Mouse (Mus musculus) liver, adult 2 months (tissue): ENCODE data around the gene Syne2. TPM values are rescaled to one million over a fixed set of nuclear protein-coding genes. Genes with fewer than 3 reads are reported as not detected.

Experiments used
- DNase-seq: peaks from one replicate; pipeline ENCODE4 v3.0.0-alpha.2; 2011; ENCODE audit warnings: low read depth, low spot score; ENCODE audit errors: extremely low read depth
- H3K27ac ChIP-seq: fragments of 200-500 bp; replicated peaks from 2 replicates; pipeline ENCODE4 v1.5.1; 2012; ENCODE audit warnings: low read depth, mild to moderate bottlenecking, control low read depth, inconsistent platforms, low read length; ENCODE audit not compliant: insufficient read depth
- H3K27me3 ChIP-seq: fragments of 200-500 bp; 2 replicates; pipeline ENCODE4 v1.6.1; 2012; ENCODE audit warnings: mild to moderate bottlenecking, moderate library complexity, low read length, inconsistent platforms; ENCODE audit not compliant: control insufficient read depth, insufficient read depth
- H3K36me3 ChIP-seq: fragments of 200-500 bp; 2 replicates; pipeline ENCODE4 v1.6.1; 2012; ENCODE audit warnings: low read length, inconsistent platforms; ENCODE audit not compliant: control insufficient read depth, insufficient read depth
- H3K4me1 ChIP-seq: fragments of 200-500 bp; 2 replicates; pipeline ENCODE4 v1.6.1; 2011; ENCODE audit warnings: low read length; ENCODE audit not compliant: control insufficient read depth, insufficient read depth
- H3K4me3 ChIP-seq: fragments of 200-500 bp; 2 replicates; pipeline ENCODE4 v1.5.1; 2011; ENCODE audit warnings: low read depth, mild to moderate bottlenecking, control low read depth, low read length, moderate library complexity; ENCODE audit not compliant: insufficient read depth
- H3K79me2 ChIP-seq: fragments of 200-500 bp; 2 replicates; pipeline ENCODE4 v1.6.1; 2012; ENCODE audit warnings: inconsistent platforms, mild to moderate bottlenecking, low read length, moderate library complexity; ENCODE audit not compliant: control insufficient read depth, insufficient read depth
- H3K9ac ChIP-seq: fragments of 200-500 bp; 2 replicates; pipeline ENCODE4 v1.6.1; 2012; ENCODE audit warnings: low read depth, mild to moderate bottlenecking, control low read depth, inconsistent platforms, low read length
- CTCF ChIP-seq: fragments of 200-500 bp; IDR thresholded peaks from 2 replicates; pipeline ENCODE4 v1.5.1; 2011; ENCODE audit warnings: low read depth, low read length, control low read depth
- POLR2A ChIP-seq: fragments of 200-500 bp; IDR thresholded peaks from 2 replicates; pipeline ENCODE4 v1.6.1; 2011; ENCODE audit warnings: low read length, control low read depth; ENCODE audit not compliant: insufficient read depth; ENCODE audit errors: extremely low read depth
- whole genome bisulfite sequencing: fragments of 180-500 bp; shearing (Covaris S2); methylation state at CpG from one replicate; pipeline ENCODE4 v1.1.7; 2018; 5-methylcytosine and 5-hydroxymethylcytosine counted together
- polyA plus RNA-seq: library from polyadenylated mRNA; depleted of rRNA; stranded (reverse); fragments of >200 nt; gene quantifications from 2 replicates; pipeline ENCODE4 v1.2.3, GENCODE M21; 2012
- total RNA-seq: library from RNA; depleted of rRNA; stranded (reverse); fragments of >200 nt; gene quantifications from 2 replicates; pipeline ENCODE4 v1.2.3, GENCODE M21; 2014

Syne2 gene
- total and polyA plus RNA-seq, 2 experiments = 12.0 to 31.3 TPM

DNA sequence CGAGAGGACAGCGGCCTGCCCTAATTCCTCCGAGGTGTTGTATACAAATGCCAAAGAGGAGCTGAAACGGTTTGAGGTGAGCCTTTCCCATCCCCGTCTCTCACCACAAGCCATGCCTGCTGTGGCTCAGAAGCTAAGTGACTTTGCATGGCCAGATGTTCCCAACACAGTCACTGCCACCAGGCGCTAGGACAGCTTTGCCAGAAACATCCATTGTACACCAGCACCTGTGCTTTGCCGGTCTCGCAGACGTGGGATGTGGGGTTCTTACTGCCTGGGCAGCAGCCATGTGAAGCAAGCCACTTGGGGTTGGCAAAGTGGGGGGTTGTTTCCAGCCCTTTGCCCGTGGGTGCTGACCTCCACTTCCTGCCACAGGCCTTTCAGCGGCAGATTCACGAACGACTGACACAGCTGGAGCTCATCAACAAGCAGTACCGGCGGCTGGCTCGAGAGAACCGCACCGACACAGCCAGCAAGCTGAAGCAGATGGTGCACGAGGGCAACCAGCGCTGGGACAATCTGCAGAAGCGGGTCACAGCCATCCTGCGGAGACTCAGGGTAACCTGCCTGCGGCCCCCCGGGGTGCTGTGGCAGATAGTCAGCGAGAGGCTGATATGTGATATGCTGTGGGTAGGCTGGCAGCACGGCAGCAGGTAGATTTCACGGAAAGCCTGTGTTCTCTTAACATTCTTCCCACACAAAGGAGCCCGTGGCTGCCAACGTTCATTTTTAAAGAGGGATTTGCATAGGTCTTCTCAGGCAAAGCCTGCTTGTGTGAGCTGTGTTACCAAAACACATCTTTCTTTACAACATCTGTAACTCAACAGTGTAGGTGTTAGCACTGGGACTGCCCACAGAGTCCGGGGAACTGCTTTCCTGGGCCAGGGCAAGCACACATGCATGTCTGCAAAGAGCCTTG, 277.4 kb downstream of the Syne2 start:
- TF ChIP-seq POLR2A (no peak), CTCF (no peak)
- Histone ChIP-seq H3K4me3 (no peak overlapping the region), H3K36me3 (peaks cover 12% of the 10 kb centered on the region), H3K4me1 (no peaks in the 10 kb centered on the region), H3K27ac (no peak overlapping the region), H3K9ac (peak overlapping the region; percentile 25; the same call in 1 of the 2 replicates), H3K27me3 (no peaks in the 10 kb centered on the region), H3K79me2 (no peaks in the 10 kb centered on the region)
- DNase-seq = no peak
- 87% methylated on average over 30 of the region's 30 CpGs for WGBS

DNA sequence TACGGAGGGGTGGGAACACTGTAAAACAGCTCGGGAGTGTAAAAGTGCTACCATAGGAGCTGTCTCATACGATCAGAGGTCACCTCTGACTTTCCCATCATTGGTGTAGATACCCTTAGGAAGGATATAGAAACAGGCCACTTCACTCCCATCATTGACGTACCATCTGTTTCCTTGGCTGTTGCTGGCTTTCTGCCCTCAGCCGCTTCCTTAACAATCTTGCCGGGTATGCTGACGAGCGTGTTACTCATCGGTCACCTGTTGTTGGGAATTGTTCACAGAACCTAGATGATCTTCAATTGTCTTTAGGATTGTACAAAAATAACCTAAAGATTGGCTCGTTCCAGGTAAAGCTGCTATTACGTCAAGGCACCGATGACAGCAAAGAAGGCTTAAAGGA, 284.7 kb downstream of the Syne2 start:
- Histone ChIP-seq H3K27me3 (no peaks in the 10 kb centered on the region), H3K4me3 (no peak overlapping the region), H3K27ac (no peak overlapping the region), H3K4me1 (no peaks in the 10 kb centered on the region), H3K36me3 (peaks cover 24% of the 10 kb centered on the region; the same call in 1 of the 2 replicates), H3K79me2 (no peaks in the 10 kb centered on the region), H3K9ac (no peak overlapping the region)
- no peak for TF ChIP-seq CTCF
- TF ChIP-seq POLR2A = no peak
- WGBS = 94% methylated on average over 12 of the region's 12 CpGs
- DNase-seq = no peak

GRCm38 (mm10) chr12:76104596-76105351, 286.8 kb downstream of the Syne2 start:
- Histone ChIP-seq H3K4me3 (no peak overlapping the region), H3K4me1 (no peaks in the 10 kb centered on the region), H3K27me3 (no peaks in the 10 kb centered on the region), H3K79me2 (no peaks in the 10 kb centered on the region), H3K36me3 (peaks cover 31% of the 10 kb centered on the region), H3K27ac (no peak overlapping the region), H3K9ac (no peak overlapping the region)
- TF ChIP-seq CTCF (no peak), POLR2A (no peak)
- no peak for DNase-seq
- 89% methylated on average over 20 of the region's 20 CpGs for WGBS

DNA sequence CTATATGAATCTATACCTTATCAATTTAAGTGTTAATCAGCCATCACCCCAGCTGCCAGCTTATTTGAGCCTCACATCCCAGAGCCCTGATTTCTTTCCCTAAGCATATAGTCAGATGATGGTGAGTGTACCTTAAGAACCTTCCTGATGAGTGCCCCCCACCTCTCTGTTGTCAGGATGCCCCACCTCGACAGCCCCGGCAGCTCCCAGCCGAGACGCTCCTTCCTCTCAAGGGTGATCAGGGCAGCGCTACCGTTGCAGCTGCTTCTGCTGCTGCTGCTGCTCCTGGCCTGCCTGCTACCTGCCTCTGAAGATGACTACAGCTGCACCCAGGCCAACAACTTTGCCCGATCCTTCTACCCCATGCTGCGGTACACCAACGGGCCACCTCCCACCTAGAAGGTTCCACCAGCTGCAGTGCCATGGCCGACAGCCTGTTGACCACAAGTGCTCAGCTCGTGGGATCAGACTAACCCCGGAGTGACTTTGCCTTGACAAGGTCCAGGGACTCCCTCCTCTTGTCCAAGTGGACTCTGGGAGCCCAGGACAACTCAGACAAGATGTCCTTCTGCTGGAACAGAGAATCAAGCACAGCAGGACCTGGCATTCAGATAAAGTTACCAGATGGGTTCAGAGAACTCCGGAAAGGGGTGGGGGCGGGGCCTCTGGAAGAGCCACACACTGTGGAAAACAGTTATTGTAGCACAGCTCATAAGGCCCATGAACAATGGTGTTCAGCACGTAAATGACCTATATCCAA, 291.9 kb downstream of the Syne2 start:
- 92% methylated on average over 15 of the region's 15 CpGs for WGBS
- H3K79me2 ChIP-seq = no peaks in the 10 kb centered on the region
- H3K4me1 ChIP-seq = no peaks in the 10 kb centered on the region
- H3K27ac ChIP-seq = no peak overlapping the region
- no peak for TF ChIP-seq POLR2A
- H3K27me3 ChIP-seq = no peaks in the 10 kb centered on the region
- peaks cover 25% of the 10 kb centered on the region for H3K36me3 ChIP-seq
- H3K4me3 ChIP-seq = no peak overlapping the region
- DNase-seq = no peak
- H3K9ac ChIP-seq = no peak overlapping the region

DNA sequence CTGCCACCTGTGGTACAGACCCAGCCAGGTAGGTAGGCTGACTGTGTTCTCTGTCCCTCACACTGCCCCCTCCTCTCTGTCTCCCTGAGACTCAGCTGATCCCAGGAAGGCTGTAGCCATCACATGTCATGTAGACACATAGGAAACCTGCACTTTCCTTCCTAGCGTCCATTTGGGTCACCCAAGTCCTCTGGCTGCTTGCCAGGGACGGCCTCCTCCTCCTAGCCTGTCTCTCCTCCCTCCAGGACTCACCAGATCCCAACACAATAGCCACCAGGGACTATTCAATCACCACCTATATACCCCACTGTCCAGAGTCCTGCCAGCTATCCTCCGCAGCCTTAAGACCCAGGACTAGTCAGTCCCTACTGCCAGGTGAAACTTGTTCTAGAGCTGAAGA, 293.1 kb downstream of the Syne2 start:
- no peak for TF ChIP-seq CTCF
- Histone ChIP-seq H3K79me2 (no peaks in the 10 kb centered on the region), H3K9ac (no peak overlapping the region), H3K27me3 (no peaks in the 10 kb centered on the region), H3K36me3 (peaks cover 20% of the 10 kb centered on the region), H3K27ac (no peak overlapping the region), H3K4me1 (no peaks in the 10 kb centered on the region), H3K4me3 (no peak overlapping the region)
- DNase-seq = no peak
- WGBS = 73% methylated on average over 3 of the region's 3 CpGs
